Mouse (Mus musculus): ENCODE data around the gene Cd4. TPM values are rescaled to one million over a fixed set of nuclear protein-coding genes. Genes with fewer than 3 reads are reported as not detected.
A peak's percentile ranks its signal among the peaks of the same experiment; 100 is the strongest.

The Cd4 gene
- polyA plus RNA-seq, 2 experiments, result 0.10 to 0.26 TPM

DNA sequence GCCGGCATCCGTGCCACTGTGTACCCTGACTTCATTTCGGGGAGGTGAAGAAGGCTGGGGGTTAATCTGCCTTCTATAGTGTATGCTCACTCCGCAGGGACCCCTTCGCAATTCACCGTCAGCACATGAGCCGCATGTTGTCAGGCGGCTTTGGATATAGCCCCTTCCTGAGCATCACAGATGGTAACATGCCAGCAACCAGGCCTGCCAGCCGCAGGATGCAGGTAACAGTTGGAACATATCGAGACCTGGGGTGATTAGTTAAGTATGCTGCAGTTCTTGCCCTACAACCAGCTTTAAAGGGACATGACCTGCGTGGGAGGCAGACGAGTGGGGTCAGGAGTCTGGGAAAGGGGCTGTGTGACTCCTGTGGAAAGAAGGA, 44.3 kb upstream of the Cd4 start:
- no peak for ATAC-seq (ENCODE audit: low FRiP score, low read depth)
- 44% methylated on average over 12 of the region's 12 CpGs for WGBS
- Histone ChIP-seq H3K4me3 (replicated peaks; ENCODE audit: low read length) (peak overlapping the region; percentile 95), H3K4me2 (replicated peaks; ENCODE audit: low read depth, low read length, severe bottlenecking) (peak overlapping the region; percentile 85), H3K27me3 (ENCODE audit: control insufficient read depth, insufficient read depth, low read length) (no peaks in the 10 kb centered on the region), H3K9ac (ENCODE audit: low read depth, low read length, severe bottlenecking) (peak overlapping the region; percentile 93), H3K27ac (replicated peaks; ENCODE audit: low read depth, low read length) (peak overlapping the region; percentile 96), H3K9me3 (ENCODE audit: control insufficient read depth, low read length) (no peaks in the 10 kb centered on the region), H3K36me3 (ENCODE audit: control insufficient read depth, insufficient read depth, low read length) (peaks cover 50% of the 10 kb centered on the region), H3K4me1 (ENCODE audit: control insufficient read depth, insufficient read depth, low read length) (peaks cover 16% of the 10 kb centered on the region)
- no peak for TF ChIP-seq POLR2A (IDR thresholded peaks at IDR 0.05; ENCODE audit: borderline replicate concordance, extremely low read depth, insufficient read depth, insufficient read length)
- DNase-seq (ENCODE audit: low spot score), result no peak

DNA sequence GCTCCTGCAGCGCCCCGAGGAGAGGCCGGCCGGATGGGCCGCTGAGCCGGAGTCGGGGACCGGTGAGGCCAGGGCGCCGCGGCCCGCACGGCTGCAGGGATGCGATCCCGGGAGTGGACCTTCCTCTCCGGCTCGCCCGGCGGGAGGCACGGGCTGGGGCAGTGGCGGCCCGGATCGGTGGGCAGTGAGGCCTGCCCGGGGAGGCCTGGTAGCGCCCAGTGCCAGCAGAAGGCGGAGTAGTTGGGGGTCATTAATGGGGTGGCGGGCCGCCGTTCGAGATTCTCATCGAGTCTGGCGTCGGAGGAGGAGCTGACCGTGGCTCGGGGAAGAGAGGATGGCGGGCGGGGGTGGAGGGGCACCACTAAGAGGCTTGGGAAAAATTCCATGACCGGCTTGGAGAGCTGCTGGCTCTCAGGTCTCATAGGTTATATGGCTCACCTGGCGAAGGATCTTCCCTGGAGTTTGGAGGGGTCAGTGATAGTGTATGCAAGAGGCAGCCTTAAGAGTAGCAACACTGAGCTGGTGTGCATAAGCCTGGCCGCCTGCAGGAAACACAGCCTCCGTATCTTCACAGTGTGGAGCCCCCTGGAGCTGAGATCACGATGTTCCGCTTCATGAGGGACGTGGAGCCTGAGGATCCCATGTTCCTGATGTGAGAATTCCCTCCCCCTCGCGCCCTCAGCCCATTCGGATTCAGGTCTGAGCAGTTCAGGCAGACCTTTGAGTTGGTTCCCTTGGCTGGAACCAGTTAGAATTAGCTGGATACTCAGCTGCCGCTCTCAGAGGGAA, 43.7 kb upstream of the Cd4 start:
- WGBS, result 2% methylated on average over 31 of the region's 48 CpGs
- Histone ChIP-seq H3K4me1 (ENCODE audit: control insufficient read depth, insufficient read depth, low read length) (peaks cover 16% of the 10 kb centered on the region), H3K27ac (replicated peaks; ENCODE audit: low read depth, low read length) (peak overlapping the region; percentile 96), H3K36me3 (ENCODE audit: control insufficient read depth, insufficient read depth, low read length) (peaks cover 44% of the 10 kb centered on the region), H3K4me2 (replicated peaks; ENCODE audit: low read depth, low read length, severe bottlenecking) (peak overlapping the region; percentile 85), H3K9me3 (ENCODE audit: control insufficient read depth, low read length) (no peaks in the 10 kb centered on the region), H3K4me3 (replicated peaks; ENCODE audit: low read length) (peak overlapping the region; percentile 95), H3K27me3 (ENCODE audit: control insufficient read depth, insufficient read depth, low read length) (no peaks in the 10 kb centered on the region), H3K9ac (ENCODE audit: low read depth, low read length, severe bottlenecking) (peak overlapping the region; percentile 93)
- ATAC-seq (ENCODE audit: low FRiP score, low read depth), result peak; percentile 10
- peak; percentile 32 for DNase-seq (ENCODE audit: low spot score)
- TF ChIP-seq POLR2A (IDR thresholded peaks at IDR 0.05; ENCODE audit: borderline replicate concordance, extremely low read depth, insufficient read depth, insufficient read length), result no peak

DNA sequence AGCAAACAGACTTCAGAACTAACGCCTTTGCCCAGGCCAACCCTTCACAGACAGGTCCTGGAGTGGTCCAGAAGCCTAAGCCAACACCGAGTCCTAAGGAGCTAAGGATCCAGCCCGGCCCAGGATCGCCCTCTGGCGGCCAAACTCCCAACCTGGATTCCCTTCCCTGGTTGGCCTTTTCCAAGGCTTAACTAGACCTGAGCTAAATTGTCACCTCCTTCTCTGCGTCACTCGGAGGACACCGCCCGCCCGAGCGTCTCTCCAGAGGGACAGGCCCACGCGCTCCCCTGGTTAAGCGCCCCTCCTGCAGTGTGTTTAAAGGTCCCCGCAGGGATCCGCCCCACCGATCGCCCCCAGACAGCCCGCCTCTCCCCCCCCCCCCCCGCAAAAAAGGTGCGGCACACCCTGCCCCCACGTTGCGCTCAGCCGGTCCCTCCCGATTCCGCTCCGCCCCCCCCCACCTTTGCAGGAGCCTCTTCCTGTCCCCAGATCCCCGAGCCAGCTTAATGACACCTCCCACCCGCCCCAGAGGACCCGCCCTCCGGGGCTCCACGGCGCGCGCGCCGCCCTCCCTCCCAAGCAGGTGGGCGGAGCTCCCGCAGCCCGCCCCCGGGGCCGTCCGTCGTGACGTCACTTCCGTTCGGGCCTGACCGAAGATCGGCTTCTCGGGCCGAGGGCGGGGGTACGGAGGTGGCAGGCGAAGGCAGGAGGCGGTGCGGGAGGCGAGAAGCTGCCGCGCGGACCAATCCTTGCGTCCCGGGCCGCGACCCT, 42.9 kb upstream of the Cd4 start, which contains the start of gene Mlf2:
Gene Mlf2 (plus strand): TSS at position 633 of the 771 bp plus-strand sequence.
- peak; percentile 91 for ATAC-seq (ENCODE audit: low FRiP score, low read depth)
- Histone ChIP-seq H3K4me1 (ENCODE audit: control insufficient read depth, insufficient read depth, low read length) (peaks cover 19% of the 10 kb centered on the region), H3K4me2 (replicated peaks; ENCODE audit: low read depth, low read length, severe bottlenecking) (peak within 1 kb of the TSS; percentile 85), H3K27me3 (ENCODE audit: control insufficient read depth, insufficient read depth, low read length) (no peaks in the 10 kb centered on the region), H3K4me3 (replicated peaks; ENCODE audit: low read length) (peak within 1 kb of the TSS; percentile 95), H3K27ac (replicated peaks; ENCODE audit: low read depth, low read length) (peak within 1 kb of the TSS; percentile 96), H3K9ac (ENCODE audit: low read depth, low read length, severe bottlenecking) (peak within 1 kb of the TSS; percentile 93), H3K36me3 (ENCODE audit: control insufficient read depth, insufficient read depth, low read length) (peaks cover 36% of the 10 kb centered on the region), H3K9me3 (ENCODE audit: control insufficient read depth, low read length) (no peaks in the 10 kb centered on the region)
- DNase-seq (ENCODE audit: low spot score), result peak; percentile 99
- TF ChIP-seq POLR2A (IDR thresholded peaks at IDR 0.05; ENCODE audit: borderline replicate concordance, extremely low read depth, insufficient read depth, insufficient read length), result peak; percentile 87
- 1% methylated on average over 50 of the region's 64 CpGs for WGBS

DNA sequence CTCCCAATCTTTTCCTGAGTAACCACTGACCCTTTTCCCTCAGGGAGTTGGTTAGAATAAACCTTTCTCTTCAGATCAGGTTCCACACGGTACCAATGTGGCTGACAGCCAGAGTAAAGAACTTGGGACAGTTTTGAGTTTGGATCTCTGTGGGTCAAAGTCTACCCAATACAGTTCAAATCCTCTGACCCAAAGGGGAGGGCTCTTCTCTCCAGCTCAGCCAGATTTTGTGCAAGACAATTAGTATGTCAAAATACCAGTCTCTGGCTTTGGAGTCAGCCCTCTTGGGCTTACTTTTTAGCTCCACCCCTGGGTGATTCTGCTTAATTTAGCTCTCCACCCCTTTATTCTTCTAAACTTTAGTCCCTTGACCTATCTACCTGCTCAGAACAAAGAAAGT, 42.2 kb upstream of the Cd4 start:
- H3K9me3 ChIP-seq (ENCODE audit: control insufficient read depth, low read length), result no peaks in the 10 kb centered on the region
- TF ChIP-seq POLR2A (IDR thresholded peaks at IDR 0.05; ENCODE audit: borderline replicate concordance, extremely low read depth, insufficient read depth, insufficient read length), result no peak
- H3K9ac ChIP-seq (ENCODE audit: low read depth, low read length, severe bottlenecking), result peak overlapping the region; percentile 52

DNA sequence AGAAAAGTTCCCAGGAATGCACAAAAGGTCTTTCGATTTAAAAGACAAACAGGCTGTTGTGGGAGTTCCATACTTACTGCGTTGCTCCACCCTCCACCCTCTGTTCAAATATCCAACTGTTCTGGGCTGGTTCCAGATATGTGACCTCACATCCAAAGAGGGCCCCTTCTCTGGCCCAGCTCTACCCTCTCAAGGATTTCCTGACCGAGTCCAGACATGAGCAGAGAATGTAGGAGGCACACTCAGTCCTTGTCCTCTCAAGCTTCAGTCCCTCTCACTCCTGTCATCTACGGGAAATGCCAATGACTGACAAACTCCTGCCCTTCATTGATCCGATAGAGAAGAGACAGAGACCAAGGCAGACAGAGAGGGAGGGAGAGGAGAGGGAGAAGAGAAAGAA, 37.9 kb upstream of the Cd4 start:
- 34% methylated on average over 5 of the region's 5 CpGs for whole genome bisulfite sequencing

More for the DNA sequence above, 42.2 kb upstream of the Cd4 start:
- H3K27ac ChIP-seq (replicated peaks; ENCODE audit: low read depth, low read length), result peak overlapping the region; percentile 80
- no peak for ATAC-seq (ENCODE audit: low FRiP score, low read depth)
- H3K4me2 ChIP-seq (replicated peaks; ENCODE audit: low read depth, low read length, severe bottlenecking), result peak overlapping the region; percentile 85
- peaks cover 29% of the 10 kb centered on the region for H3K36me3 ChIP-seq (ENCODE audit: control insufficient read depth, insufficient read depth, low read length)
- 23% methylated on average over 1 of the region's 1 CpGs for WGBS
- no peak for DNase-seq (ENCODE audit: low spot score)
- H3K27me3 ChIP-seq (ENCODE audit: control insufficient read depth, insufficient read depth, low read length), result no peaks in the 10 kb centered on the region
- peaks cover 26% of the 10 kb centered on the region for H3K4me1 ChIP-seq (ENCODE audit: control insufficient read depth, insufficient read depth, low read length)
- H3K4me3 ChIP-seq (replicated peaks; ENCODE audit: low read length), result peak overlapping the region; percentile 95

More for the DNA sequence above, 37.9 kb upstream of the Cd4 start:
- DNase-seq (ENCODE audit: low spot score), result peak; percentile 81
- Histone ChIP-seq H3K4me1 (ENCODE audit: control insufficient read depth, insufficient read depth, low read length) (peaks cover 29% of the 10 kb centered on the region), H3K4me2 (replicated peaks; ENCODE audit: low read depth, low read length, severe bottlenecking) (peak overlapping the region; percentile 41), H3K36me3 (ENCODE audit: control insufficient read depth, insufficient read depth, low read length) (no peaks in the 10 kb centered on the region), H3K27ac (replicated peaks; ENCODE audit: low read depth, low read length) (peak overlapping the region; percentile 44), H3K4me3 (replicated peaks; ENCODE audit: low read length) (0 out of 2 replicates have a peak overlapping the region, but pooled peaks have one; percentile 2), H3K9ac (ENCODE audit: low read depth, low read length, severe bottlenecking) (peak overlapping the region; percentile 3; the same call in 1 of the 2 replicates), H3K9me3 (ENCODE audit: control insufficient read depth, low read length) (no peaks in the 10 kb centered on the region), H3K27me3 (ENCODE audit: control insufficient read depth, insufficient read depth, low read length) (no peaks in the 10 kb centered on the region)
- ATAC-seq (ENCODE audit: low FRiP score, low read depth), result no peak
- TF ChIP-seq POLR2A (IDR thresholded peaks at IDR 0.05; ENCODE audit: borderline replicate concordance, extremely low read depth, insufficient read depth, insufficient read length), result no peak

Data from limb, embryonic 14.5 days (tissue).